ENCODE assay signal across 30 mouse cellular contexts in genomic region chr8:57892115-57892514, GRCm38 (mm10).
DNase-seq lines count a peak whose midpoint lies in the region; ATAC-seq and TF ChIP-seq lines count a peak whose summit lies in the region.
"Had no signal": no experiment of that assay in that cellular context is flagged by ENCODE, and none has a peak within 500 bp of the region (broad histone marks: within the 10 kb centered on the region; RNA-seq: fewer than 3 reads in every experiment).

No protein-coding gene starts in this region.

- no peak overlapping the region for H3K4me2 ChIP-seq in forebrain, embryonic 15.5 days (replicated peaks)
- H3K4me2 ChIP-seq in forebrain, embryonic 13.5 days, result no peak overlapping the region
- no peak overlapping the region for H3K4me2 ChIP-seq in hindbrain, embryonic 14.5 days (replicated peaks)
- H3K4me2 ChIP-seq in hindbrain, embryonic 16.5 days (ENCODE audit: low read length), result no peak overlapping the region
- H3K4me2 ChIP-seq: limb, embryonic 15.5 days; liver, embryonic 13.5 days; midbrain, embryonic 12.5 days; neural tube, embryonic 12.5 days had no signal

- peaks cover 4% of the 10 kb centered on the region; the same call in 1 of the 2 replicates for H3K4me1 ChIP-seq in forebrain, embryonic 15.5 days
- H3K4me1 ChIP-seq in forebrain, embryonic 13.5 days, result no peaks in the 10 kb centered on the region
- no peaks in the 10 kb centered on the region for H3K4me1 ChIP-seq in hindbrain, embryonic 14.5 days (replicated peaks; ENCODE audit: control insufficient read depth, insufficient read depth, low read length)
- no peaks in the 10 kb centered on the region for H3K4me1 ChIP-seq in hindbrain, embryonic 16.5 days (ENCODE audit: control insufficient read depth, insufficient read depth, low read depth, low read length)
- H3K4me1 ChIP-seq: hindbrain, embryonic 10.5 days; limb, embryonic 15.5 days; liver, embryonic 13.5 days; megakaryocyte, embryonic 14.5 days; midbrain, embryonic 12.5 days; neural tube, embryonic 12.5 days had no signal

- peak; percentile 63 for ATAC-seq in forebrain, embryonic 15.5 days (replicated peaks)
- no peak; the same call in 1 of the 2 replicates for ATAC-seq in forebrain, embryonic 13.5 days
- ATAC-seq in hindbrain, embryonic 14.5 days (ENCODE audit: low FRiP score), result no peak
- no peak for ATAC-seq in hindbrain, embryonic 16.5 days
- ATAC-seq: hindbrain, postnatal 0 days; intestine, embryonic 16.5 days; lung, postnatal 0 days had no signal

- 0 out of 2 replicates have a peak overlapping the region, but pooled peaks have one; percentile 42 for H3K27ac ChIP-seq in forebrain, embryonic 15.5 days (replicated peaks)
- no peak overlapping the region for H3K27ac ChIP-seq in forebrain, embryonic 13.5 days
- no peak overlapping the region for H3K27ac ChIP-seq in hindbrain, embryonic 14.5 days
- no peak overlapping the region for H3K27ac ChIP-seq in hindbrain, embryonic 16.5 days (ENCODE audit: low read depth, low read length)
- H3K27ac ChIP-seq: hindbrain, embryonic 10.5 days; hindbrain, postnatal 0 days; kidney, postnatal 0 days; limb, embryonic 10.5 days; limb, embryonic 15.5 days; liver, embryonic 13.5 days; midbrain, embryonic 12.5 days; neural tube, embryonic 12.5 days had no signal

- no peaks in the 10 kb centered on the region for H3K27me3 ChIP-seq in forebrain, embryonic 15.5 days
- H3K27me3 ChIP-seq in forebrain, embryonic 13.5 days, result no peaks in the 10 kb centered on the region
- H3K27me3 ChIP-seq in hindbrain, embryonic 14.5 days (ENCODE audit: control insufficient read depth, insufficient read depth, low read length), result no peaks in the 10 kb centered on the region
- no peaks in the 10 kb centered on the region for H3K27me3 ChIP-seq in hindbrain, embryonic 16.5 days (replicated peaks; ENCODE audit: control insufficient read depth, insufficient read depth, low read length)
- H3K27me3 ChIP-seq: limb, embryonic 15.5 days; liver, embryonic 13.5 days; megakaryocyte, embryonic 14.5 days; midbrain, embryonic 12.5 days; neural tube, embryonic 12.5 days had no signal

- no peak for TF ChIP-seq CTCF in brain, embryonic 14.5 days (IDR thresholded peaks at IDR 0.05; ENCODE audit: borderline replicate concordance, extremely low read depth, insufficient read depth, insufficient read length)

- H3K9me3 ChIP-seq in forebrain, embryonic 15.5 days, result no peaks in the 10 kb centered on the region
- H3K9me3 ChIP-seq in forebrain, embryonic 13.5 days (replicated peaks), result no peaks in the 10 kb centered on the region
- no peaks in the 10 kb centered on the region for H3K9me3 ChIP-seq in hindbrain, embryonic 14.5 days (ENCODE audit: control insufficient read depth, low read length)
- no peaks in the 10 kb centered on the region for H3K9me3 ChIP-seq in hindbrain, embryonic 16.5 days (ENCODE audit: control insufficient read depth, low read length)
- H3K9me3 ChIP-seq: hindbrain, embryonic 10.5 days; limb, embryonic 10.5 days; limb, embryonic 15.5 days; liver, embryonic 13.5 days; midbrain, embryonic 12.5 days; neural tube, embryonic 12.5 days had no signal

- H3K36me3 ChIP-seq in forebrain, embryonic 15.5 days, result no peaks in the 10 kb centered on the region
- H3K36me3 ChIP-seq in forebrain, embryonic 13.5 days (ENCODE audit: poor library complexity, severe bottlenecking), result no peaks in the 10 kb centered on the region
- no peaks in the 10 kb centered on the region for H3K36me3 ChIP-seq in hindbrain, embryonic 14.5 days (replicated peaks; ENCODE audit: control insufficient read depth, insufficient read depth)
- H3K36me3 ChIP-seq in hindbrain, embryonic 16.5 days (ENCODE audit: control insufficient read depth, insufficient read depth, low read length), result no peaks in the 10 kb centered on the region
- H3K36me3 ChIP-seq: hindbrain, embryonic 10.5 days; limb, embryonic 10.5 days; limb, embryonic 15.5 days; liver, embryonic 13.5 days; midbrain, embryonic 12.5 days; neural tube, embryonic 12.5 days had no signal

- peak; percentile 22 for DNase-seq in hindbrain, embryonic 14.5 days (ENCODE audit: low spot score)
- DNase-seq in brain, embryonic 14.5 days (ENCODE audit: low read depth), result peak; percentile 24
- DNase-seq in cerebellum, adult 9-11 months, result peak; percentile 23
- DNase-seq in kidney, postnatal 36 days, result no peak
- DNase-seq: adrenal gland, adult 2 months; adrenal gland, postnatal 36 days; B cell, adult 2 months; heart, postnatal 14 days; kidney, adult 8-10 months; liver, embryonic 13.5 days; lung, adult 18-20 months; lung, postnatal 4 days; right cerebral cortex, adult 18-20 months; spleen, adult 18-20 months; thymus, postnatal 25 days had no signal

- no peak overlapping the region for H3K4me3 ChIP-seq in forebrain, embryonic 15.5 days
- no peak overlapping the region for H3K4me3 ChIP-seq in forebrain, embryonic 13.5 days
- H3K4me3 ChIP-seq in hindbrain, embryonic 14.5 days (replicated peaks; ENCODE audit: low read length), result no peak overlapping the region
- no peak overlapping the region for H3K4me3 ChIP-seq in hindbrain, embryonic 16.5 days (ENCODE audit: low read length)
- H3K4me3 ChIP-seq: erythroblast, embryonic 14.5 days; hindbrain, embryonic 10.5 days; limb, embryonic 10.5 days; limb, embryonic 15.5 days; liver, embryonic 13.5 days; megakaryocyte, embryonic 14.5 days; midbrain, embryonic 12.5 days; myocyte; neural tube, embryonic 12.5 days had no signal

- no peak for TF ChIP-seq POLR2A in brain, embryonic 14.5 days (IDR thresholded peaks at IDR 0.05; ENCODE audit: borderline replicate concordance, extremely low read depth, insufficient read depth, insufficient read length, poor library complexity, severe bottlenecking)

- no peak overlapping the region for H3K9ac ChIP-seq in forebrain, embryonic 15.5 days (replicated peaks)
- no peak overlapping the region for H3K9ac ChIP-seq in forebrain, embryonic 13.5 days
- no peak overlapping the region for H3K9ac ChIP-seq in hindbrain, embryonic 14.5 days
- H3K9ac ChIP-seq in hindbrain, embryonic 16.5 days (ENCODE audit: low read depth, low read length), result no peak overlapping the region
- H3K9ac ChIP-seq: limb, embryonic 15.5 days; liver, embryonic 13.5 days; midbrain, embryonic 12.5 days; neural tube, embryonic 12.5 days had no signal

- 74% methylated on average over 5 of the region's 5 CpGs for WGBS in forebrain, embryonic 15.5 days
- 78% methylated on average over 5 of the region's 5 CpGs for WGBS in forebrain, embryonic 13.5 days
- 85% methylated on average over 5 of the region's 5 CpGs for WGBS in hindbrain, embryonic 14.5 days
- WGBS in hindbrain, embryonic 16.5 days, result 81% methylated on average over 5 of the region's 5 CpGs

Comparison
In these comparisons a context has a peak if more than half of its experiments do, and no peak if none do; other contexts are left out.
1. DNase-seq: peak in hindbrain, embryonic 14.5 days (single experiment), brain, embryonic 14.5 days (single experiment) and cerebellum, adult 9-11 months (single experiment); none in kidney, postnatal 36 days (0 of 2).